Mouse (Mus musculus) heart, postnatal 36 days (tissue): ENCODE results near the gene Sugct. TPM values are rescaled to one million over a fixed set of nuclear protein-coding genes. Genes with fewer than 3 reads are reported as not detected.

Experiments used
- DNase-seq, 2 experiments: peaks; one replicate each; pipeline ENCODE4 v3.0.0; 2021 to 2022
- intact Hi-C: fragments of 180-260 bp; cut with DNase I; formaldehyde crosslinking; loops from one replicate; pipeline ENCODE4 v1.15.1; 2025
- total RNA-seq, 2 experiments: library from RNA; stranded (reverse); gene quantifications; 2 replicates each; pipeline ENCODE4 v1.2.3; 2021

The Sugct gene
- total RNA-seq, 2 experiments from 2014 or later: 0.78 to 0.98 TPM

DNA sequence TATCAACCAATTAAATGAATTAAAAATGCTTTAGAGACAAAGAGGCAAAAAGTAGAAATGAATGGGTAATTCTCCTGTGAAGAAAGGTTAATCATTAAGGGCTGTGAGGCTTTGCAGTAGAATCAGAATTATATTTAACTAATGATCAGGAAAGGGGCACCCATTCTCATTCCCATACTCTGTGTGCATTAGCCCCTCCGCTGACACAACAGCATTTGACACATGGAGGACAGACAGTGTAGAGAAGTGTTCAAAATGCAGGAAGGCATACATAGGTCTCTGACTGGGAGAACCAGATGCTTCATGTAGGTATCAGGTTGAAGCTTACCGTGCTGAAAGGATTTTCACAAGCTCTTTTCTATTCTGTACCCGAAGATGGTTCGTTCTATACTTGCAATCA, 393.8 kb downstream of the Sugct start:
- intact Hi-C loops: no loop called here
- no peak for DNase-seq

DNA sequence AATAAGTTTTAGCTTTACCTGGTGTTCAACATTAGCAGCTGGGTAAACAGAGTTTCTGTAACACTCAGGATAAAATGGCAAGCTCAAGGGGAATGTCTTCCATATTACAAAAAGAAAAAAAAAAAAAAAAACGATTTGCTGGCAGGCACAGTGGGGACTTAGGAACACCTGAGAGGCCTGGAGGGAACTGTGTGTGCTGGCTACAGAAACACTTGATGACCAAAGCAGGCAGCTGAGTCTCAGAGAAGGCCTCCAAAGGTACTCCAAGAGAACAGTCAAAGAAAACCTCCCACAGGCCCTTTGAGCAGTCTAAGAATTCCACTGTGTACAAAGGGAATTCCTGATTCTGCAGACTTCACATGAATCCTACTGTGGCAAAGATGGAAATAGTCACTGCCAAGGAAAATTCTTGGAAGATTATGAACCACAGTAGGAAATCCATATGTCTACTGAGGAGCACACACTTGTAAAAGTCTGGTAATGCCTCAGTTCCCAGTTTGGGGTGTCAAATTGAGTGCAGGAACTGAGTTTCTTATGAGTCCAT, 397.8 kb downstream of the Sugct start:
- intact Hi-C loops: no loop called here
- DNase-seq: no peak

DNA sequence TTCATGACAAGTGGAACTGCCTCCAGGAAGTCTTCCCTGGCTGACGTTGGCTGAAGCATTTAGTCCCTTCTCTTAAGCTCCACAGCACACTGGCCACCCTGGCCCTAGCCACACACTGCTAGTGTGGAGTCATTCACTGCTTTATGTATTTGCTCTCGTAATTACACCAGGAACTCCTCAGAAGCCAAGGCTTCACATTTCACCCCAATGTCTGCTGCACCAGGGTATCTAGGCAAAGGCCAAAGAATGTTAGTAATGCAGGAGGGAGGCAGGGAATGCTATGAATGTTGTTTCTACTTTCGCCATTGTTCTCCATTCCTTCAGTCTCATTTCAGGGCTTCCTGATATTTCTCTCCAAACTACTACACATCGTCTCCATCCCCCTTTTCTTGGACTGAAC, 398.4 kb downstream of the Sugct start:
- intact Hi-C loops: no loop called here
- no peak for DNase-seq

DNA sequence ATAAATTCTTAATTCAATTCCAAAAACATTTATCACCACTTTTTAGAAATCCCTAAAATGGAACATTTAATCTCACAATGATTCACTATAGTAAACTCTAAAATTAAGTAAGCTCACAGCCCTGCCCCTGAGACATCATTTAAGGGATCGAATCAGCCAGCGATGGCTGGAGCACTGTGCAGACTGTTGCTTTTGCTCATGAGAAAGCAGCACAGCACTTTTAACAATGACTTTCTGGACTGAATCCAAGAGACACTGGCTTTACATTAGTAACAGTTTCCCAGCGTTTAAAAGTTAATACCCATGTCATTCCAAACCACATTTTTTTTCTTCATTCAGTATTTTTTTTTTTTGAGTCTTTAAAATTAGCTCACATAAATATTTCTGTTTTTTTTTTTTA, 398.9 kb downstream of the Sugct start:
- intact Hi-C loops: no loop called here
- no peak for DNase-seq

DNA sequence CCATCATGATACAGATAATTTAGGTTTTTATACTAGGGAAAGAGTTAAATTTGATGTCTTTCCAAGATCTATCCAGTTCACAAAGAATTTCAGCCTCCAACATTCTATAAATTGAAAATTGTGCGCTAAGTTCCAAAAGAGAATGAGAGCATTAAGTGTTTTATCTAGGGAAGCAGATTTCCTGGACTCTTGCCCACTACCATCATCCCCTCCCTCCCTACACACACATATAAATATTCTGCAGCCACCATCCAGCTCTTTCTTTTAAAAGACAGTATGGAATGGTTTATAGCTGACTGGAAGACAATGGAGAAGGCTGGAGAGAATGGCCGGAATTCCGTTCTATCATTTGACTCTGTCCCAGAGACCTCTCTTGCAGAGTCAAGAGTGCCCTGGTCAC, 404.3 kb downstream of the Sugct start:
- intact Hi-C loops: no loop called here

DNA sequence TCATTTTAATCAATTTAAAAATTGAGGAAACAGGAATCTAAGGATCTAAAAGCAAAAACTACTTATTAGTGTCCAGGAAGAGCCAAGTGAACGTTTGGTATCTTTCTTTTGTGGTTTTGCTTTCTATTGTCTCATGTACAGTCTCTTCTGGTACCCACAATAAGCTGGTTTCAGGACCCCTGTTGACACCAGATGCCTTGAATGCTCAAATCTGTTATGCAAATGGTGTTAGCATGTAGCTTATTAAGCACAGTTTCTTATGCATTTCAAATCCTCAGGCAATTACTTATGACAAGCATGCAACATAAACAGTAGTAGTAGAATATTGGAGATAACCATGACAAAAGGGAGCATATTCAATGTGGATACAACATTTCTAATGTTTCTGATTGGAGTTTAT, 407.0 kb downstream of the Sugct start:
- intact Hi-C loops: no loop called here
- DNase-seq: no peak

More for the DNA sequence above, 404.3 kb downstream of the Sugct start:
- no peak for DNase-seq

DNA sequence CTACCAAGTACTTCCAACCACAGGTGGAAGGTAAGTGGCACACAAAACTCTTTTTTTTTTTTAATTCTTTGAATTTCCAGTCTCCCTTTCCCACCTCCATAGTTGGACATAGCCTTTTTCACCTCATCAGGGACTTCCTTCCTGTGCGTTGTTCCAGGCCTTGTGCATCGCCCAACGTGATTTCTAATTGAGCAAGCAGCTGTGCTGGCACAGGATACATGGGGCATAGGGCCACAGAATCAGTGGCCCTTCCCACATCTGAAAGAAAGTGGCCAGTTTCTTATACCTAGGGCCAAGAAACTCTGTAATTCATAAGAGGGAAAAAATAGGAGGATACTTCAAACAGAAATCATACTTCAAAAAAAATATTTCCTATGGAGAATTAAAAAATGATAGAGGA, 449.4 kb downstream of the Sugct start:
- DNase-seq: no peak
- intact Hi-C loops: no loop called here

DNA sequence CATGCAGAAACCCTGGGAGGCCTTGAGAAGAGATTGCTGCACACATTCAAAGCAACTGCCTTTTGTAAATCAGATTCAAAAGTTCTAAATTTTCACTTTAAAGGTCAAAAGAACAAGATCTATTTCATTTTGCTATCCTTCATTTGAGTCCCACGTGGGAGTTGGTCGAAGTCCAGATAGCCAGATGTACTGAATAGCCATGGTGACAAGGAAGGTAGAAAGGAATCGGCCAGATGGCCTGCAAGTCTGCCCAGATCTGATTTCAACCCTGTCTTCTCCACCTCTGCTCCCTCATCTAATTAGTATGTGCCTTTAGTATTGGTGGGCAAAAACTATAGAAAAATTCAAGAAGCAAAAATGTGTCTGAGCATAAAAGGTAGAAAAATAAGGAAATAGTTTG, 478.8 kb downstream of the Sugct start:
- intact Hi-C loops: no loop called here
- no peak for DNase-seq

DNA sequence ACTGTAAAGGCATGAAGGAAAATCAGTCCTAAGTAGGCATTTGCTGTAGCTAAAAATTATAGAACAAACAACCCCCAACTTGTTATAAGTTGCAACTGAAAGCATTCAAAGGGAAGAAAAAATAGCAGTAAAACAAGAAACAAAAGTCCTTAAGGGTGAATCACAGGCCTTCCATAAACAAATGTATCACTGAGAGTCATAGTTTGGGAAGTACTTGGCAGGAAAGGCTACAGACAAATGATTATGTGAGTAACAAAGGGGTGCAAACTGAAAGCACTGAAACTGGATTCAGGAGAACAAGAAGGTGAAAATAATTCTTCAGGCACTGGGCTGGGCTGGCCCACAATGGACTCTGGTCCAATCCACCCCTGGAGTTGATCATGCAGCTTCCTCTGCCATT, 482.7 kb downstream of the Sugct start:
- intact Hi-C loops: no loop called here
- no peak for DNase-seq

DNA sequence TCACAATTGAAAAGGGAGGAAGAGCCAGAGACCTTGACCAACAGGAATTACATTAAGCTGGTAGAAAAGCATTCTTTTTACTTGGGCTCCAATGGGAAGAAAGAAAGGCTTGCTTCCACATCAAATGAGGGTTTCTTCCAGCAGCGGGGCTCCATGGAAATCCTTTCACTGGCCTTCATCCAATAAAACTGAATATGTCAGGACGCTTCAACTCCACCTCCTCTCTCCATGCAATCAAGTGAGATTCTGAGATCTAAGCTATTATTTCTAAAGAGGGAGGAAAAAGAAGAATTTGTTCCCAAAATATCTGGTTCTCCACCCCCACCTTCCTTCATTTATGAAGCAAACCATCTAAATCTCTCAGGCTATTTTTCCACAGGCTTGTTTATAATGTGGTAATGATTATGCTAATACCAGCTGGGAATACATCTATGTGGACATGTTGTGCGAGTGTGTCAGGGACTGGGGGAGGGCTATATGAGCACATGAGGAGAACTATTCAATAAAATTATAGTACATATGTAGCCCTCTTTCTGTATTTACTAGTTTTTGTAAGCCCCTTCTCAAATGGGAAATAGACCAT, 505.1 kb downstream of the Sugct start:
- no peak for DNase-seq
- intact Hi-C loops: no loop called here

DNA sequence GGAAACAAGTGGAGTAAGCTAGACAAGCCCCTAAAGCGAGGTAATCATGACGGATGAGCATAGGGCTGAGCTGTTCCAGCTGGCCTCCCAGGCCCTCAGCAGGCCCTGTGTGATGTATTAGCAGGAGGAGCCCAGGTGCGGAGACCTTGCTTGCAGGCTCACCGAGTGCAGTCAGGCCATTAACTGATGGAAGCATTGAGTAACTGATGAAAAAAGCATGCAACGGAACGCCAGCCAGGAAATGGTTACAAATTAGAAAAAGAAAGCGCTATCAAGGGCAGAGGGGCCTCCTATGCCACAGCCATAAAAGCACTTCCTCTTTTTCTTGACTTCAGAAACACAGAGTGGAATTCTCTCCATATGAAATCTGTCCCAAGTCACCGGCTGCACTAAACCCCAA, 510.1 kb downstream of the Sugct start:
- intact Hi-C loops: no loop called here
- no peak for DNase-seq

DNA sequence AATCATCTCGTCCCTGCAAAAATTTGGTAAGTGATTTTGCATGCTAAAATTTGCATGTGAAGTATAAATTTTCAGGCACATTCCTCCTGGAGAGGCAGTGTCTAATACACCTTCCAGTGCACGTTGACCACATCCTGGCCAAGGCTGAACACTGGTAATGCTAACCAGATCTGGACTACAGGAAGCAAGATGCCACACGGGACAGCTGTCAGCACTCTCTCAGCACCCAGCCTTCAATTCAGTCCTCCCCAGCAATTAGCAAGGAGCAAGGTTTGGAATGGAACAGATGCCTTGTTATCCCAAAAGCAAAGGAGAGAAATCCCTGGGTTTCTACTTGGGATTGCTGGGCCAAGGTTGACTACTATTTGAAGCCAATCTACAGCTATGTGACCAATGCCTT, 529.4 kb downstream of the Sugct start:
- intact Hi-C loops: no loop called here
- no peak for DNase-seq

DNA sequence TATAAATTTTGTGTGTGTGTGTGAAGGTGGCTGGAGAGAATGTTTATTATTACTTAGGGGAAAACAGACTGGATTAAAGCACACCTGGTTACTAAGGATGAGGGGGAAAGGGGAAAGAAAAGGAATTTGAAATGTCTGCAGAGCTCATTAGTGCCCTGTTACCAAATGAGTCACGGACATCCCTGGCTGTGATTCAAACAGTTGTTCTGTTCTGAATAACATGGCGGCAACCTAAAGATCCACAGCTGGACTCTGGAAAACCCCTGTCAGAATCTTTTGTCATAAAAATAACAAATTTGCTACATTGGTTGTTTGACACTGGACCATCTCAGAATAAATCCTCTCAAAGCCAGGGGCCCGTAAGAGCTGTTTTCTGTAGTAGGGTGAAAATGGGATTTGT, 530.6 kb downstream of the Sugct start:
- DNase-seq: no peak
- intact Hi-C loops: no loop called here

DNA sequence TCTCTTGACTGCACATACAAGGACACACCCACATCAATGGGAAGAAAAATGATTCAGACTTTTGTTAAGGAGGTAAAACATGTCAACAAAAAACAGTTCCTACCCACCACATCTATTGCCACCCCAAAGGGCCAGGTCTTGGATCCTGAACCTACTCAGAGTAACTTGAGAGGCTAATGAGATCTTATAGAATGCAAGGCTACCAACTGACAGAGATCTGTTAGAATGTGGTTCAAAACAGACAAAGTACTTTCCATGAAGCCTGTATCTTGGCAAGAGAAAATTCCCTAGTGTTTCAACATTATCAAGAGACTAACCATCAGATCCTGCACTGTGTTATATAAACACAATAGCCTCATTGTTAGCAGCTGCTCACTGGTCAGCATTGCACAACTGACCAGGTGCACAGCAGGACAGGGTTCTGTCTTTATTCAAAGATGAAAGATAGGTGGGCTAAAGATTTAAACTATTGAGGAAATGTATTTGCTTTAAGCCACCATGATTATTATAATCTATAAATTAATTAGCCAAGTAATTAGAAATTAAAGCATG, 548.8 kb downstream of the Sugct start:
- intact Hi-C loops: no loop called here

DNA sequence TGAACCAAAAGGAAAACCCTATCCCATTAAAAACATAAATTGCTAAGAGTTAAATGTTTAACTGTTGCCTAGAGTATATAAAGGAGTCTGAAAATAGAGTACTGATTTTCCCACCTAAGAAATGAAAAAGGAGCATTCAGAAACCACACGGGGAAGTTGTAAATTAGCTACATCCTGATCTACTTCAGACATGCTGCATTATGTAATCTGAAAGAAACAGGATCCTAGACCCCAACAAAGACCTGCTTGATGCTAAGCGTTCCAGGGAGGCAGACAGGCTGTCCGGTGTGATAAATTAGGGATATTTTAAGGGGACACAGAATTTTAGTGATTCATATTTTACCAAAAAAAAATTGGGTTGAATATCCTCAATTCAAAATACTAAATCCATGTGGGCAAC, 579.3 kb downstream of the Sugct start:
- intact Hi-C loops: no loop called here
- no peak for DNase-seq

More for the DNA sequence above, 548.8 kb downstream of the Sugct start:
- no peak for DNase-seq

DNA sequence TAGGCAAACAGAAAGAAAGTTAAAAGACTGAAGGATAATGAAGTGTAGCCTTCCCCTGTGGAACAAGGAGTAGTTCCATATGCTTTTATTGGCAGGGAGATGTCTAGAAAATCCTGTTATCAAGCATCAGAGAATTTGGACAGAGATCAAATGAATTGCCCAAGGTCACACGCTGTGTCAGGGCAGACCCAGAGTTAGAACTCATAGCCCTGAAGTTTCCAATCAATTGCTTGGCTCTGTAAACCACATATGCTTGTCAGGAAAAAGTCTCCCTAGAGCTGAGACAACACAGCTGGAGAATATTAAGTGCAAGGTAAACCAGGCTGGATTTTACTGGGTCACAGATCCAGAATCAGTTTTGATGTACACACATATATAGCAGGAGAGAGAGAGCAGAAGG, 593.0 kb downstream of the Sugct start:
- no peak for DNase-seq
- intact Hi-C loops: no loop called here

DNA sequence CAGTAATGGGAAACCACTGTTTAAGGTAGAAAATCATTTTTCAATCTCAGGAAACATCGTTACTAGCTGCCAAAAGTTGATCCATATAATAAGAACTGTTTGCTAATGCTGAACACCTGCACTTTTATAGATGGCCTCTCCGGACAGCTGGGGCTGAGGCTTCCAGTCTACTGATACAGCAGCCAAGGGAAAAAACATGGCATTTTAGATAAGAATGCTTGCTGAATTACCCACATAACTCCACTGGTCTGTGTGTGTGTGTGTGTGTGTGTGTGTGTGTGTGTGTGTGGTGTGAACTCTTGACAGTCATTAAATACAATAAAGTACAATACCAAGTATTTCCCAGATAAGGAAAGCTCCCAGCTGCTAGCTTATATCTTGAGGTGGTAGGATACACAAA, 608.8 kb downstream of the Sugct start:
- intact Hi-C loops: no loop called here
- no peak for DNase-seq

DNA sequence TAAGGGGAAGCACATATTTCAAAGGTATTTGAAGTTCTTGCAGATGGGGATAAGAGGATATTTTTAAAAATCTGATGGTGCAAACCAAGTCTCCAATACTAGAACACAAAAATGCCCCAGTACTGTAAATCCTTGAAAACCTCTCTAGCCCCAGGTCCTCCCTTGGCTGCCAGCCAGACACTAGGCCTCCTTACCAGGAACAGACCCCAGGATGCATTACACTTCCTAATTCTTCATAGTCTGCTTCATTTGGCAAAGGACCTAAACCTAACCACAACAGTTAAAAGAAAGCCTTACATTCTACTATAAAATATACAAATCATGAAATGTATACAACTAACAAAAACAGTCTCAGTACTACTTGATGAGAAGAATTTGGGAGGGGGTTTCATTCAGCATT, 609.2 kb downstream of the Sugct start:
- DNase-seq: no peak
- intact Hi-C loops: no loop called here

DNA sequence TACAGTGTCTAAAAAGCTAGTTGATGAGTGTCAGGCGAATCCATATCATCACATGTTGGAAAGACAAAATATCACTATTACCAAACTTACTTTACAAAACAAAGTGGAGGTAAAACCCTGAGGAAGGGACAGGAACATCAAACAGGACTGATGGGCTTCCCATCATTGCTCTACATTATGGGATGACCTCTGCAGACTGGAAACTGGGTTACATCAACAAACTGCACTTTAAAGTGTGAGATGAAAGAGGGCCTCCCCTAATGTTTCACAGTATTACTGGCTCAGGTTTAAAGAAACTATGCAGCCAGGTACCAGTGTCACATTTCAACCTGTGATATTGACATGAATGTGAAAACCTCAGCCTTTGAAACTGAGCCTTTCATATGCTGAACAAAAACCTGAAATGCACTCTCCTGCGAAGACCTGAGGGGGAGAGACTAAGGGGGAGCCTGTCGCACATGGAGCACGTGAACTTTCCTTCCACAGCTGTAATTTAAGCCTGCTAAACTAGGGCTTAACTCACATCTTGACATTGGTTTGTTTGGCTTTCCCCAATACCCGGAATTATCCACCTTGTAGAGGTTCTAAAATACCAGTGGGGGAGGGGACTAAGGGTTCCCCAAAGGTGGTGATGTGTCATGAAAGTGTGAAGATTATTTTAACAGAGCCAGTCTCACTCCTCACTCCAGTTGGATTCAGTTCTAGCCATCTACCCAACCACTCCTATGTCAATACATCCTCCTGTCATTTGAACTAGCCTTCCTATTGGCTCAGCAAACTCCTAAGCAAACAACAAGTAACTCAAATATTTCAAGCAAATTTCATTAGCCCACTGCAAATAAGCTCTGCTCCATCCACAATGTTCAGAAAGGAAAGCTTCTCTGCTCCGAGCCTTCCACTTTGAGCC, 610.2 kb downstream of the Sugct start:
- intact Hi-C loops: no loop called here
- no peak for DNase-seq

DNA sequence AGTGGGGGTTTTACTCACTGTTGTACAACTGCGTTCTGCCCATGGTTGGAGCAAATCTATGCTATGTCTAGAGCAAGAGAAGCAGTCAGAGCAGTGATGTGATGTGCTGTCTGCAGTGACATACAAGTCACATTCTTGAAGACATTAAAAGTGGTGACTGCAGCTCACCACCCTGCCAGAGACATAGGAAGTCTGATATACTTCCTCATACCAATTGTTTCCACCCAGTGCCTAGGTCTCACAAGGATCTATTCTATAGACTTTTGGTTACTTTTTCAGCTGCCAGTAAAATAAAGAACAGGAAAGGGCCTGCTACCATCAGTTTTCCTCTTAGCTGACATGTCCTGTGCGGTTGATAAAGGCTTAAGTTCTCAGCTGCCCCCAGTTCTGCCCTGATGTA, 613.7 kb downstream of the Sugct start:
- no peak for DNase-seq
- intact Hi-C loops: no loop called here

DNA sequence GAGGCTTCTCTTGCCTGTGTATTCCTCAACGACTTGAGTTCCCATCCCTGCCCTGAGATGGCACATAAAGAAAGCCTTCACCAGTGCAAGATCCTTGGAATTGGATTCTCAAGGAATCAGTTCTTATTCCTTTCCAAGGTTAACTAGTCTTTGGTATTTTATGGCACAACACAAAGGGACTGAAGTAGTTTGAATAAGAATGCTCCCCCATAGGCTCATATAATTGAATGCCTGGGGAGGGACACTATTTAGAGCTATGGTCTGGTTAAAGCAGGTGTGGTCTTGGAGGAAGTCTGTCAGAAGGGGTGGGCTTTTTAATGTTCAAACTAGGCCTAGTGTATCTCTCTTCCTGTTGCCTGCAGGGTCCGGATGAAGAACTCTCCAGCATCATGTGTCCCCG, 629.8 kb downstream of the Sugct start:
- intact Hi-C loops: no loop called here

DNA sequence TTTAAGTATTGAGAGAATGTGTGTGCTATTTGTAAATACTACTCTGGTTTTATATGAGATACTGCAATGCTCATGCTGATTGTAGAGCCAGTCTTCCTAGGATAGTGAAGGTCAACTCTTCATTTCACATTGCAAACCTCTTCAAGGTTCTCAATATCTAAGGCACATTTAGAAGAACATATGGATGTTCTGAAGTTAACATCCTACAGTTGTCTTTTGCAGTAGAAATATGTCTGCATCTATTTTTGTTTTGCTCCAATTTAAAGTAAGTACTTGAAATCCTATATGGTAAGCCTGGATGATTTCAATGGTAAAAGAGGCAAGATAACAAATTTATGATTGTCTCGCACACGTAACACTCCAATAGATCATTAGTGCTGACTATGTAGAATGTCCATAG, 638.7 kb downstream of the Sugct start:
- DNase-seq: no peak
- intact Hi-C loops: no loop called here

More for the DNA sequence above, 629.8 kb downstream of the Sugct start:
- no peak for DNase-seq
